Mouse (Mus musculus): Measurements from ENCODE around the gene Naaladl2. TPM values are rescaled to one million over a fixed set of nuclear protein-coding genes. Genes with fewer than 3 reads are reported as not detected.
A peak's percentile ranks its signal among the peaks of the same experiment; 100 is the strongest.

The Naaladl2 gene
- polyA plus RNA-seq (2015; fragmentation: Nextera tagmentation; extraction: Ambion mirVana): 2.7 and 3.4 TPM in 2 replicates

DNA sequence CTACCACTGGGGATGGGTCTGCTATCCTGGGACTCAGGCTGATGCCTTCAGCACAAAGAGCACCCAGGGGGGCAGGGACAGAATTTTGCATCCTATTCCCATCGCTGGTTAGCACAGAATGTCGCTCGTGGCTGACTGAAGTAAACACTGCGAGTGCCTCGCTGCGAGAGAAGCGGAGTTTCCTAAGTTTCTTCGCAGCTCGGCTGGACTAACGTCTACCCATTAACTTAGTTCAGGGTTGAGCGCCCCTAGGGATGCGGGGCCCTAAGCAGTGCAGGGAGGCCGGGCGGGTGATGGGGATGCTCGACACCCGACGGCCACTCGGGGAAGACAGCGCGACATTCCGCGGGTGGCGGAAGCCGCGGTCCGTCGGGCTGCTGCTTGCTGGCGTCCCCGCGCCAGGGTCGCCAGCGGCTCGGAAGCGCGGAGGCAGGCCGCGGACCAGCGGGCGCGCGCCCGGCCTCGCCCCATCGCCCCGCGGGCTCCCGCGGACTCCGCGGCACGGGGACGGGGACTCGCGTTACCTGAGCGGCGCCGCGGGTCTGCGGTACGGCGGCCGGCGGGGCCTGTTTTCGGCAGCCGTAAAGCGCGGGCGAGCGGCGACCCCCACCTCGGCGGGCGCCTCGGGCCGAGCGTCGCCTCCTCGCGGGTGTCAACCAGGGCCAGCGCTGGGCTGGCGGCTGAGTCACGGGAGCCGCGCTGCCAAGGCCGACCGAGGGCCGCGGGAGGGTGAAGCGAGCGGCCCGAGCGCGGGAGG lies at the start of gene Naaladl2:
TSS of gene Naaladl2 (minus strand) at position 707 of the 757 bp plus-strand sequence.
- ATAC-seq: peak; percentile 95
- Histone ChIP-seq H3K36me3 (no peaks in the 10 kb centered on the region), H3K4me1 (replicated peaks) (no peaks in the 10 kb centered on the region), H3K9ac (peak within 1 kb of the TSS; percentile 64), H3K4me3 (replicated peaks) (peak within 1 kb of the TSS; percentile 69), H3K9me3 (no peaks in the 10 kb centered on the region), H3K4me2 (replicated peaks) (peak within 1 kb of the TSS; percentile 78), H3K27me3 (replicated peaks) (no peaks in the 10 kb centered on the region), H3K27ac (peak within 1 kb of the TSS; percentile 72)
- WGBS: under 1% methylated on average over 93 of the region's 93 CpGs

DNA sequence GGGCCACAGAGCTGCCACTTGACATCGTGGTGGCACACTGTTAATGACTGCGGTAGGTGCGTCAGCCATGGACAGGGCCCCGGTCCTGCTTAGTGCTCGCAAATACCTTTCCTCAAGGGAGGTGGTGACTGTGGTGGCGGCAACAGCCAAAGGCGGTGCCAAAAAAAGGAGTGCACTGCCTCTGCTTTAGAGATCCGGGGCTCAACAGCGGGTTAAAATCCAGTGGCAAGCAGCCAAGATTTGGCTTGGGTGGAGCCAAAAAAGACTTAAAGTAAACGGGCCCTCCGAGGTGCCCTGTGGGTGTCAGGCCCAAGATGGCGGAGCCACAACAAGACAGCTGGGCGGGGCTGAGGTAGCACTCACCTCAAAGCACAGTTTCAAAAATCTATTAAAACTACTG lies 7.7 kb upstream of the Naaladl2 start:
- no peak for ATAC-seq
- Histone ChIP-seq H3K9me3 (no peaks in the 10 kb centered on the region), H3K4me2 (replicated peaks) (no peak overlapping the region), H3K27me3 (replicated peaks) (no peaks in the 10 kb centered on the region), H3K36me3 (no peaks in the 10 kb centered on the region), H3K4me3 (replicated peaks) (no peak overlapping the region), H3K4me1 (replicated peaks) (no peaks in the 10 kb centered on the region), H3K9ac (no peak overlapping the region), H3K27ac (no peak overlapping the region)
- 92% methylated on average over 13 of the region's 13 CpGs for WGBS

DNA sequence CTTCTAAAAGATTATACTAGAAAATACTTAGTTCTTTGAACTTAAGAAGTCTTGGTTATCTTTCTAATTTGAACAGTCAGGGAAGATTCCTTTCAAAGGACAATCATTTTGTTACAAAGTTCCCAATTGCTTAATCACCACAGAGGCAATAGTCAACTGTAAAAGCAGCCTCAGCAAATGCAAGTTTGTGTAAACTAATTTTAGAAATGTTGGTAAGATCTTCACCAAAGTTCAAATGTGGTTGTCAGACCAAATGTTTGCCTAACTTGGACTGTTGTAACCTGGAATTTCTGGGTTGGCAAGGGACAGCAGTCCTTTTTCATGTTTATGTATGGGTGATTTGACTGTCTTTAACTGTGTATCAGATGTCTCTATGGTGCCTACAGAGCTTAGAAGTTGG lies 3.2 kb upstream of the Naaladl2 start:
- no peaks in the 10 kb centered on the region for H3K9me3 ChIP-seq
- no peaks in the 10 kb centered on the region for H3K4me1 ChIP-seq (replicated peaks)
- H3K36me3 ChIP-seq: no peaks in the 10 kb centered on the region
- H3K4me3 ChIP-seq (replicated peaks): no peak overlapping the region
- H3K4me2 ChIP-seq (replicated peaks): no peak overlapping the region
- H3K27ac ChIP-seq: no peak overlapping the region
- no peaks in the 10 kb centered on the region for H3K27me3 ChIP-seq (replicated peaks)
- ATAC-seq: no peak
- H3K9ac ChIP-seq: no peak overlapping the region

DNA sequence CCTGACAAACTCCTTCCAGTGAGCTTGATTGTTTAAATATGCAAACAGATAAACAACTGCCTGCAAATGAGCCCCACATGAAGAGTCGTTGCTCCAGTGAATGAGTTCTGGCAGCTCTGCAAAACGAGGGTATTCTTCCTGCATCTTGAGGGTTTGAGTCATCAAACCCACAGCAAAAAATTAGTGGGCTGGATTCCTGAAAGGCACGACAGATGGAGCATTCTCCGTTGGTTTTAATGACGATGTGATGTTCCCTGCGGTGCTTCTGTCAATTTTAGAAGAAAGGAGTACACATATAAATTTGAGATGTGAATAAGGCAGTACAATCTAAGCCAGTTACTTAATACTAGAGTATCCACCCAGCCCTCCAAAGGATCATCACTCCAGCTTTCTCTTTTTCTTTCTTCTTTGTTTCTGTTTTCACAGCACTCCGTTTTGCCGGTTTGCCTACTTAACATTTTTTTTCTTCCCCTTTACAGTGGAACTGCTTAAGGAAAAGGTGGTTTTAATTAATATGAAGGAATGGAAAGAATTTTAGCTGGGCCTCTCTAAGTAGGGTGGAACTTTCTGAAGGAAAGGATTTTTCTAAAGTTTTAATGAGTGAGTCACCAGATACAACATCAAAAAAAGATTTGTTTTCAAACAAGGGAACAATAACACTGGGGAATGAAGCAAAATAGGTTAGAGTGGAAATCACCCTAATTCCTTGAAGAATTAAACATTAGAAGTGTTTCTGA lies 1.1 kb upstream of the Naaladl2 start:
- no peak overlapping the region for H3K9ac ChIP-seq
- WGBS: 34% methylated on average over 8 of the region's 8 CpGs
- H3K4me3 ChIP-seq (replicated peaks): no peak overlapping the region
- no peak for ATAC-seq
- H3K4me1 ChIP-seq (replicated peaks): no peaks in the 10 kb centered on the region
- no peak overlapping the region for H3K4me2 ChIP-seq (replicated peaks)
- no peak overlapping the region for H3K27ac ChIP-seq
- H3K9me3 ChIP-seq: no peaks in the 10 kb centered on the region
- H3K27me3 ChIP-seq (replicated peaks): no peaks in the 10 kb centered on the region
- no peaks in the 10 kb centered on the region for H3K36me3 ChIP-seq

DNA sequence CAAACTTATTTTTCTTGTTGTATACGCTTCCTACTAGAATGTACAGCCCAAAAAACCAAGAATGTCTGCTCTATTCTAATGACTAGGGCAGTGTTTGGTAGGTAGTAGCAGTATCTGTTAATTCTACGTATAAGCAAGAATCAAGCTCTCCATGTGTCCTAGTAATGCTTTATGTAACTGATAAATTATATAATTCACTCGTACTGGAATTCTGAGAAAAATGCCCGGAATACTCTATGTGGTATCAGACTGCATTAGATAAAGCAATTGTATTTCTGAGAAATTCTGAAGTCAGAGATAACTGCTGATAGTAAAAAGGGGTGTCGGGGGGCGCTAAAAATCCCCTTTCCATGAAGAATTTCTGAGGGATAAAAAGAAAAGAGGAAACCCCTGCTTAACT lies 950 bp downstream of the Naaladl2 start:
- peak overlapping the region; percentile 78 for H3K4me2 ChIP-seq (replicated peaks)
- no peaks in the 10 kb centered on the region for H3K36me3 ChIP-seq
- no peaks in the 10 kb centered on the region for H3K9me3 ChIP-seq
- H3K27me3 ChIP-seq (replicated peaks): no peaks in the 10 kb centered on the region
- no peak overlapping the region for H3K27ac ChIP-seq
- H3K4me3 ChIP-seq (replicated peaks): peak overlapping the region; percentile 69
- H3K4me1 ChIP-seq (replicated peaks): no peaks in the 10 kb centered on the region
- ATAC-seq: no peak
- H3K9ac ChIP-seq: peak overlapping the region; percentile 64
- WGBS: 46% methylated on average over 6 of the region's 6 CpGs

DNA sequence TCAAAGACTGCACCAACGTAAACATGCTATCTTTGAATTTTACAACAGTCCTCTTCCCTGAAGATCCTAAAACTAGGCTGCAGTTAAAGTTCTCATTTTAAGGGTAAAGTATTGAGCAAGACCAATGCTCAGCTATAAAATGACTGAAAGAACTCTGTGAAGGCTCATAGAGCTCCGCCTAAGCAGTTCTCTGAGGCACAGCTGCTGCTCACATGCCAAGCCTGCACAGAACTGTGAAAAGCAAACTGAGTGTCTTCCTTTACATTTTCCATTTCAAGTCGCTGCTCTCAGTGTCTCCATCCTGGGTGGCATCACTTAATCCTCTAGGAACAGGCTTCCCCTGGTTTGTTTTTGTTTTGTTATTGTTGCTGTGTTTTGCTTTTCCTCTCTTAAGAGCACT lies 12.2 kb downstream of the Naaladl2 start:
- H3K9me3 ChIP-seq: no peaks in the 10 kb centered on the region
- no peaks in the 10 kb centered on the region for H3K27me3 ChIP-seq (replicated peaks)
- no peak overlapping the region for H3K4me2 ChIP-seq (replicated peaks)
- no peak overlapping the region for H3K4me3 ChIP-seq (replicated peaks)
- no peak for ATAC-seq
- no peaks in the 10 kb centered on the region for H3K36me3 ChIP-seq
- 47% methylated on average over 3 of the region's 3 CpGs for WGBS
- H3K4me1 ChIP-seq (replicated peaks): no peaks in the 10 kb centered on the region
- H3K9ac ChIP-seq: no peak overlapping the region
- no peak overlapping the region for H3K27ac ChIP-seq

GRCm38 (mm10) chr3:25127864-25128263 lies 16.2 kb downstream of the Naaladl2 start:
- no peak overlapping the region for H3K4me3 ChIP-seq (replicated peaks)
- no peak for ATAC-seq
- 63% methylated on average over 4 of the region's 4 CpGs for WGBS

GRCm38 (mm10) chr3:25124919-25125846 lies 18.9 kb downstream of the Naaladl2 start:
- no peaks in the 10 kb centered on the region for H3K27me3 ChIP-seq (replicated peaks)
- no peak overlapping the region for H3K4me2 ChIP-seq (replicated peaks)
- no peak overlapping the region for H3K27ac ChIP-seq
- no peaks in the 10 kb centered on the region for H3K4me1 ChIP-seq (replicated peaks)
- no peaks in the 10 kb centered on the region for H3K36me3 ChIP-seq
- no peaks in the 10 kb centered on the region for H3K9me3 ChIP-seq
- WGBS: 60% methylated on average over 5 of the region's 5 CpGs
- H3K4me3 ChIP-seq (replicated peaks): no peak overlapping the region
- no peak for ATAC-seq
- no peak overlapping the region for H3K9ac ChIP-seq

More at GRCm38 (mm10) chr3:25127864-25128263, 16.2 kb downstream of the Naaladl2 start:
- Histone ChIP-seq H3K36me3 (no peaks in the 10 kb centered on the region), H3K9ac (no peak overlapping the region), H3K4me2 (replicated peaks) (no peak overlapping the region), H3K9me3 (no peaks in the 10 kb centered on the region), H3K27me3 (replicated peaks) (no peaks in the 10 kb centered on the region), H3K4me1 (replicated peaks) (no peaks in the 10 kb centered on the region), H3K27ac (no peak overlapping the region)

- 35% methylated on average over 4 of the region's 4 CpGs for WGBS
- no peak overlapping the region for H3K27ac ChIP-seq
These were observed 31.0 kb downstream of the Naaladl2 start for GRCm38 (mm10) chr3:25113107-25113506.

GRCm38 (mm10) chr3:25108997-25109396 lies 35.1 kb downstream of the Naaladl2 start:
- ATAC-seq: peak; percentile 85
- Histone ChIP-seq H3K27ac (no peak overlapping the region), H3K9me3 (no peaks in the 10 kb centered on the region), H3K4me3 (replicated peaks) (no peak overlapping the region), H3K27me3 (replicated peaks) (no peaks in the 10 kb centered on the region), H3K4me2 (replicated peaks) (no peak overlapping the region), H3K9ac (no peak overlapping the region), H3K36me3 (no peaks in the 10 kb centered on the region), H3K4me1 (replicated peaks) (no peaks in the 10 kb centered on the region)
- WGBS: 36% methylated on average over 3 of the region's 3 CpGs

More at GRCm38 (mm10) chr3:25113107-25113506, 31.0 kb downstream of the Naaladl2 start:
- H3K27me3 ChIP-seq (replicated peaks): no peaks in the 10 kb centered on the region
- no peaks in the 10 kb centered on the region for H3K4me1 ChIP-seq (replicated peaks)
- no peak overlapping the region for H3K4me2 ChIP-seq (replicated peaks)
- H3K9ac ChIP-seq: no peak overlapping the region
- no peak for ATAC-seq
- H3K36me3 ChIP-seq: no peaks in the 10 kb centered on the region
- H3K4me3 ChIP-seq (replicated peaks): no peak overlapping the region
- no peaks in the 10 kb centered on the region for H3K9me3 ChIP-seq

GRCm38 (mm10) chr3:25092986-25093385 lies 51.1 kb downstream of the Naaladl2 start:
- Histone ChIP-seq H3K4me3 (replicated peaks) (no peak overlapping the region), H3K36me3 (no peaks in the 10 kb centered on the region), H3K27ac (no peak overlapping the region), H3K4me2 (replicated peaks) (no peak overlapping the region), H3K9me3 (no peaks in the 10 kb centered on the region), H3K27me3 (replicated peaks) (no peaks in the 10 kb centered on the region), H3K4me1 (replicated peaks) (no peaks in the 10 kb centered on the region), H3K9ac (no peak overlapping the region)
- no peak for ATAC-seq
- 53% methylated on average over 2 of the region's 2 CpGs for WGBS

DNA sequence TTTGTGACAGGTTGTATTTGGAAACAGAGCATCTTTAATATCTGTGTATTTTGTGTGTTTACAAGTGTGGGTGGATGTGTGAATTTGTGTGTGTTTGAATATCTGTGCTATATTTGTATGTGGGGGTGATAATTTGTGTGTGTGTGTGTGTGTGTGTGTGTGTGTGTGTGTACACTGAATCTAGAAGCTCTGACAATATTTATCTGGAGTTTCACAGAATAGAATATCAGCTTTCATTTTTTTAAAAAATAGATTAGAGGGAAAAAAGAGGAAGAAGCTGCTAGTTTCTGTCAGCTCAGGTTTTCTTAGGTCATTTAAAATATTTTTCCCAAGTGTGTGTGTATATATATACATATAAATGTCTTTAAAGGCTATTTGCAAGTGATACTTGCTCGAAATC lies 68.3 kb downstream of the Naaladl2 start:
- Histone ChIP-seq H3K9ac (no peak overlapping the region), H3K4me3 (replicated peaks) (no peak overlapping the region), H3K36me3 (no peaks in the 10 kb centered on the region), H3K4me1 (replicated peaks) (no peaks in the 10 kb centered on the region), H3K27me3 (replicated peaks) (no peaks in the 10 kb centered on the region), H3K9me3 (no peaks in the 10 kb centered on the region), H3K4me2 (replicated peaks) (no peak overlapping the region), H3K27ac (no peak overlapping the region)
- WGBS: 88% methylated on average over 1 of the region's 1 CpGs
- ATAC-seq: no peak

Data from intestine, embryonic 15.5 days (tissue).